ENCODE assay signal across 35 mouse cellular contexts in genomic region chr1:100386252-100386651, GRCm38 (mm10).
"Had no signal": no experiment of that assay in that cellular context is flagged by ENCODE, and none has a peak within 500 bp of the region (broad histone marks: within the 10 kb centered on the region; RNA-seq: fewer than 3 reads in every experiment).

No protein-coding gene starts in this region.

- DNase-seq: heart, postnatal 10 days; heart, postnatal 14 days; heart, postnatal 36 days; heart, postnatal 4 days; kidney, adult 11 months; kidney, adult 18-20 months; kidney, adult 2 months; kidney, adult 8-10 months; kidney, adult 9 months; kidney, postnatal 10 days; kidney, postnatal 14 days; kidney, postnatal 25 days; kidney, postnatal 36 days; kidney, postnatal 4 days; layer of hippocampus, adult 9-11 months; layer of hippocampus, postnatal 36 days had no signal

- H3K4me1 ChIP-seq: heart, embryonic 10.5 days; heart, embryonic 12.5 days; heart, embryonic 13.5 days; heart, embryonic 15.5 days; hindbrain, embryonic 10.5 days; hindbrain, embryonic 12.5 days; hindbrain, embryonic 13.5 days; hindbrain, embryonic 15.5 days; intestine, embryonic 15.5 days; kidney, embryonic 15.5 days had no signal

- H3K9ac ChIP-seq: heart, embryonic 12.5 days; heart, embryonic 13.5 days; heart, embryonic 15.5 days; hindbrain, embryonic 12.5 days; hindbrain, embryonic 13.5 days; hindbrain, embryonic 14.5 days; hindbrain, embryonic 15.5 days; intestine, embryonic 15.5 days; kidney, embryonic 15.5 days had no signal

- H3K36me3 ChIP-seq: heart, embryonic 10.5 days; heart, embryonic 12.5 days; heart, embryonic 13.5 days; heart, embryonic 15.5 days; hindbrain, embryonic 10.5 days; hindbrain, embryonic 12.5 days; hindbrain, embryonic 13.5 days; hindbrain, embryonic 15.5 days; intestine, embryonic 15.5 days; kidney, embryonic 15.5 days had no signal

- ATAC-seq: hindbrain, embryonic 16.5 days; hindbrain, postnatal 0 days; inflammation-experienced regulatory T-cells, adult 6 months; intestine, embryonic 15.5 days; intestine, embryonic 16.5 days; intestine, postnatal 0 days had no signal

- H3K9me3 ChIP-seq: heart, embryonic 10.5 days; heart, embryonic 12.5 days; heart, embryonic 15.5 days; hindbrain, embryonic 10.5 days; hindbrain, embryonic 12.5 days; hindbrain, embryonic 13.5 days; hindbrain, embryonic 15.5 days; intestine, embryonic 15.5 days; kidney, embryonic 15.5 days had no signal

- H3K27ac ChIP-seq: heart, embryonic 10.5 days; heart, embryonic 13.5 days; heart, embryonic 15.5 days; hindbrain, embryonic 10.5 days; hindbrain, embryonic 12.5 days; hindbrain, embryonic 13.5 days; hindbrain, embryonic 14.5 days; hindbrain, embryonic 15.5 days; hindbrain, postnatal 0 days; intestine, embryonic 15.5 days; kidney, embryonic 15.5 days; kidney, postnatal 0 days; layer of hippocampus, adult 2 months had no signal

- H3K4me2 ChIP-seq: heart, embryonic 11.5 days; heart, embryonic 12.5 days; heart, embryonic 13.5 days; heart, embryonic 15.5 days; hindbrain, embryonic 12.5 days; hindbrain, embryonic 13.5 days; hindbrain, embryonic 14.5 days; hindbrain, embryonic 15.5 days; intestine, embryonic 15.5 days; kidney, embryonic 15.5 days had no signal

- H3K4me3 ChIP-seq: heart, embryonic 10.5 days; heart, embryonic 12.5 days; heart, embryonic 13.5 days; heart, embryonic 15.5 days; hindbrain, embryonic 10.5 days; hindbrain, embryonic 12.5 days; hindbrain, embryonic 13.5 days; hindbrain, embryonic 15.5 days; intestine, embryonic 15.5 days; kidney, embryonic 15.5 days; layer of hippocampus, adult 2 months had no signal

- H3K27me3 ChIP-seq: heart, embryonic 12.5 days; heart, embryonic 13.5 days; heart, embryonic 15.5 days; hindbrain, embryonic 12.5 days; hindbrain, embryonic 13.5 days; hindbrain, embryonic 15.5 days; intestine, embryonic 15.5 days; kidney, embryonic 15.5 days had no signal
